Mouse (Mus musculus): Measurements from ENCODE around the gene Nsfl1c. TPM values are rescaled to one million over a fixed set of nuclear protein-coding genes. Genes with fewer than 3 reads are reported as not detected.
A peak's percentile ranks its signal among the peaks of the same experiment; 100 is the strongest.

The Nsfl1c gene
- polyA plus RNA-seq, 1 experiment = 189 TPM

DNA sequence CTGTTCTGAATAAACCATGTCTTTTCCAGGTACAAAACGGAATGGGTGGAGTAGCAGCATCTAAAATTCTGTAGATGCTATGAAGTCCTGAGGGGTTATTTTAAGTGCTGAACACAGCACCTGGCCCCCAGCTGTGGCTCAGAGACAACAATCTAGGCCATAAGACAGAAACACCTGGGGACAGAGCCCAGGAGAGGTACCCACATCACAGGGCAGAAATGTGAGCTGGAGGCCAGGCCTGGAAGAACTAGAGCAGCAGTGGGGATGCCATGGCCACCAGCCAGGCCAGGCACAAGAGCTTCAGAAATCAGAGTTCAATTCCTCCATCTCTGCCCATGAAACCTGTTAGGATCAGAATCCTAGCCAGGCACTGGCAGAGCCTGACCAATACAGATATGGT lies 34.1 kb downstream of the Nsfl1c start:
- TF ChIP-seq CTCF (IDR thresholded peaks at IDR 0.05; ENCODE audit: borderline replicate concordance, extremely low read depth, insufficient read depth, insufficient read length) = no peak
- TF ChIP-seq POLR2A (IDR thresholded peaks at IDR 0.05; ENCODE audit: borderline replicate concordance, extremely low read depth, insufficient read depth, insufficient read length, poor library complexity, severe bottlenecking) = no peak
- DNase-seq (ENCODE audit: low read depth) = no peak

DNA sequence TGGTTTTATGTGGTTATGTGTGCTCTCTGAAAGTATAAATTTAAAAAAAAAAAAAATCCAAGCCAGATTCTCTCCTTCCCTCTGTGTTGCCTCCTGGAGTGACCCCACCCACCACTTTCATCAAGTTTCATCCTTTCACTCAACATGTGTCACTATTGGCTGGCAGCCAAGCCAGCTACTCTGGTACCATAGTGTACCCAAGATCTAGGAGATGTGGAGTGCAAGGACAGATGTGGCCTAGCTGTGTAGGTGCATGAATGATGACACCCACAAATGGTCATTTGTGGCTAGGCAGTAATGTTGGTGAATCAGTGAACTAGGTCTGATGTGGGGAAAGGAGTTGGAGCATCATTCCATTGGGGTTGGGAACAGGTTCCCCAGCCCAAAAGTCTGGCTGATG lies 35.2 kb downstream of the Nsfl1c start:
- DNase-seq (ENCODE audit: low read depth) = no peak
- TF ChIP-seq POLR2A (IDR thresholded peaks at IDR 0.05; ENCODE audit: borderline replicate concordance, extremely low read depth, insufficient read depth, insufficient read length, poor library complexity, severe bottlenecking) = no peak
- no peak for TF ChIP-seq CTCF (IDR thresholded peaks at IDR 0.05; ENCODE audit: borderline replicate concordance, extremely low read depth, insufficient read depth, insufficient read length)

DNA sequence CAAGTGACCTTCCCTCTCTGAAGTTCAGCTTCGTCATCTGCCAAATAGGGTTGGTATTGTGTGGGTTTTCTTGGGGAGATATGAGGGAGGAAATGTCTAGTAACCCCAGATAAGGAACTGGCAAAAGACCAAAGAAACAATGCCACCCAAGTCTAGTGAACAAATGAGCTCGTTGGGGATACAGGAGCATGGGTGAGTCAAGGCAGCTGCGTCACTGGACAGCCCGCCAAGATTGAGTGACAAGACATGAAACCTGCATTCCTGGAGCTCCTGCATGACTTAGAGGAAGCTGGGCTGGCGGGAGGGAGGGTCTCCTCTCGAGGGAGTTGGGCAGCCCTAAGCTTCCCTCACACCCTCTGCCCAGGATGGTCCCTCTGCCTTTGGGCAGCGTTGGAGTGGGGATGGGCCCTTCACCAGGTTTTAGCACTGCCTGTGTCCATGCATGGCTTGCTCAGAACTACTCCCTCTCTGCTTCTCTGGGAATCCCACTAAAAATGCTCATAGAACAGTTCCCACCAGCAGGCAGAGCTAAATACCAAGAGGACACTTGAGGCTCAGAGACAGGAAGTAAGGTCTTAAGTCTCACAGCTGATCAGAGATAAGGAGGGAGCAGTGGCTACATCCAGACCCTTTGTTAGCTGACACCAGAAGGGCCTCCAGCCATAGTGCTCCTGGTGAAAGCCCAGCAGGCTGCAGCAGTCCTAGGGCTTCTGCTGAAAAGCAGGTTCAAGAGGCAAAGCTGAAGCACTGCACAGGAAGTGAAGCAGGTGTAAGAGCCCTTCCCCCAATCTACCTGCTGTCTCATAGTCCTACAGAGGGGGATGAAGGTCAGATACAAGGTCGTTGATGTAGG lies 36.6 kb downstream of the Nsfl1c start:
- TF ChIP-seq CTCF (IDR thresholded peaks at IDR 0.05; ENCODE audit: borderline replicate concordance, extremely low read depth, insufficient read depth, insufficient read length) (no peak), POLR2A (IDR thresholded peaks at IDR 0.05; ENCODE audit: borderline replicate concordance, extremely low read depth, insufficient read depth, insufficient read length, poor library complexity, severe bottlenecking) (no peak)
- no peak for DNase-seq (ENCODE audit: low read depth)

DNA sequence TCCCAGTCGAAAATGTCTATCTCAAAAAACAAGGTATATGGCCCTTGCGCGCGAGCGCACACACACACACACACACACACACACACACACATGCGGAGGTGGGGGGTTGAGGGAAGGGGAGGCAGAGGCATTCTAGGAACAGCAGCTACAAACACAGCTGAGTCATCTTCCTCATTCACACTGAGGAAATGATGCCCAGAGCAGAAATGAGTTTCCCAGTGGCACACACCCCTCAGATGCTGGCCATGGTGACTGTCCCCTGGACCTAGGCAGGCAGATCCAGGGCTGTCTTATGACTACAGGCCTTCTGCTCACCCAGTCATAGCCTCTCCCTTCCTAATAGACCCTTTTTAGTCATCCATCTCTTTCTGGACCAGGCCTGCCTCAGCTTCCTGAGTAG lies 39.6 kb downstream of the Nsfl1c start:
- TF ChIP-seq CTCF (IDR thresholded peaks at IDR 0.05; ENCODE audit: borderline replicate concordance, extremely low read depth, insufficient read depth, insufficient read length) (no peak), POLR2A (IDR thresholded peaks at IDR 0.05; ENCODE audit: borderline replicate concordance, extremely low read depth, insufficient read depth, insufficient read length, poor library complexity, severe bottlenecking) (no peak)
- no peak for DNase-seq (ENCODE audit: low read depth)

DNA sequence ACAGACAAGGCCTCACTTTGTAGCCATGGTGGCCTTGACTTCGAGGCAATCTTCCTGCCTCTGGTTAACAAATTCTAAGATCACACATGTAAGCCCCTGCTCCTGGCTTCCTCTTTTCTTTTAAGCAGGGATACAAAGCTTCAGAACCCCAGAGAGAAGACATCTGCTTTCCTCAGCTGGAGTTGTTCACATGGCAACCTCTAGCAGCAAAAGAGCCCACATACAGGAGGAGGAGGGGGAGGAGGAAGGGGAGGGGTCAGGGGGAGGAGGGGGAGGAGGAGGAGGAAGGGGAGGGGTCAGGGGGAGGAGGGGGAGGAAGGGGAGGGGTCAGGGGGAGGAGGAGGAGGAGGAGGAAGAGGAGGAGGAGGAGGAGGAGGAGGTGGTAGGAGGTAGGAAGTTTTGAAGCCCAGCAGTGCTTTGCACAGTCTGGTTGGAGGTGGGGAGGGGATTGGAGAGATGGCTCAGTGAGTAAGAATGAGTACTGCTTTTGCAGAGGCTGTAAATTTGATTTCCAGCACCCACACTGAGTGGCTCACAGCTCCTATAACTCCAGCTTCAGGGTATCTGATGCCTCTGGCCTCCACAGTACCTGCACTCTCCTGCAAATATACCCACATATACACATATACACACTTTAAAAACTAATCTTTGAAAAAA lies 42.1 kb downstream of the Nsfl1c start:
- no peak for TF ChIP-seq CTCF (IDR thresholded peaks at IDR 0.05; ENCODE audit: borderline replicate concordance, extremely low read depth, insufficient read depth, insufficient read length)
- TF ChIP-seq POLR2A (IDR thresholded peaks at IDR 0.05; ENCODE audit: borderline replicate concordance, extremely low read depth, insufficient read depth, insufficient read length, poor library complexity, severe bottlenecking) = no peak
- DNase-seq (ENCODE audit: low read depth) = peak; percentile 60

DNA sequence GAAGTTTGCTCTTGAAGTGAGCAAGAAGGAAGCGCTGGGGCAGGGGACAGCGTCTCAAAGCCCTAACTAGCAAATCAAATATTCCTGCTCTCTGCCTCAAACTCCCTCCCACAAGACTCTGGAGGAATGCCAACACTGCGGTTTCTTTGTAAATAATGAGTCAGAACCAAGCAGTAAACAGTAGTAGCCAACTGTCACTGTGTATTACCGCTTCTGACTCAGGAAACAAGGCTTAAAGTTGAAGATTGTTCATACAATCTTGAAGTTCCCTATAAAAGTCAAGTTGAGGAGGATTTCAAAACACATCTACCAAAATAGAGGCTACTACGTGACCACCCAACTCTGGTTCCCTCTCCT lies 42.6 kb downstream of the Nsfl1c start:
- no peak for TF ChIP-seq POLR2A (IDR thresholded peaks at IDR 0.05; ENCODE audit: borderline replicate concordance, extremely low read depth, insufficient read depth, insufficient read length, poor library complexity, severe bottlenecking)
- TF ChIP-seq CTCF (IDR thresholded peaks at IDR 0.05; ENCODE audit: borderline replicate concordance, extremely low read depth, insufficient read depth, insufficient read length) = no peak
- DNase-seq (ENCODE audit: low read depth) = peak; percentile 62

DNA sequence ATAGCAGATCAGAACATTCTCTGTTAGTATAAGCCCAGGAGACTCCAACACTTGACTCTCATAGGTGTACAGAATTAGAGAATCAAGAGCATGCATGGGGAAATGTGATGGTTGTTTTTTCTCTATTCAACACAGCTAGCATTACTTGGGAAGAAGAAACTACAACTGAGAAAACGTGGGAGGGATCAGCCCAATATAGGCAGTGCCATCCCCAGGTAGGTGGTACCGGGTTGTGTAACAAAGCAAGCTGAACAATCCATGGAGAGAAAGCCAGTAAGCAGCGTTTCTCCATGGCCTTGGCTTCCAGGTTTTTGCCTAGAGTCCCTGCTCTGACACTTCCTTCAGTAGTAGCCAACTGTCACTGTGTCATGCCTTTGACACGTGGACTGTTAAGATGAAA lies 44.7 kb downstream of the Nsfl1c start:
- TF ChIP-seq CTCF (IDR thresholded peaks at IDR 0.05; ENCODE audit: borderline replicate concordance, extremely low read depth, insufficient read depth, insufficient read length) (no peak), POLR2A (IDR thresholded peaks at IDR 0.05; ENCODE audit: borderline replicate concordance, extremely low read depth, insufficient read depth, insufficient read length, poor library complexity, severe bottlenecking) (no peak)

DNA sequence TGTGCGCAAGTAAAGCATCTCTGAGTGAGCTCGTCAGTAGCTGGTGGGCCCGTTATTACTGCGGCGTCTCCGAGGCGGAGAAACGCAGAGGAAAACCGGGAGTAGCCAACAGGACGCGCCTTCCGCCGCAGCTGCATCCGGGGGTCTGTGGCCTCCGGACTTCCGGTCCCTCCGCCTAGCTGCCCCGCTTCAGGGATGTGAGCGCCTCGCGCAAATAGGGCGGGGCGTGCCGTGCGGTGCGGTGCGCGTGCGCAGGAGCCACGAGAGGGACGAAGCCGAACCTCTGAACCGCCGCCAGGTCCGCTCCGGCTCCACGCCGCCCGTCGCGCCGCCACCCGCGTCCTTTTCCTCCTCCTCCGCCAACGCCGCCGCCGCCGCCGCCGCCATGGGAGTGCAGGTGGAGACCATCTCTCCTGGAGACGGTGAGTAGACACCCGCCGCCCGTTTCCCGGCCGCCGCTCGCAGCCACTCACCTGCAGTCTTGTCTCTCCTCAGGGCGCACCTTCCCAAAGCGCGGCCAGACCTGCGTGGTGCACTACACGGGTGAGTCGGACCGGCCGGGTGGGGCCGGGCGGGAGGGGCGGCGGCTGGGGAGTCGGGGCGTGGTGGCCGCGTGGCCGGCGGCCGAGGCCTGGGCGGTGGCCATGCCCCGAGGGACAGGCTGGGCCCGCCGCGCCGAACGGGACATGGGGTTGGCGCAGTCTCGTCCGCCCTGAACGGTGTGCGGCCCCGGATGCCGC lies 48.5 kb downstream of the Nsfl1c start, which contains the start of gene Fkbp1a:
Gene Fkbp1a, plus strand, starts transcription at position 161 of the 740 bp plus-strand sequence.
- TF ChIP-seq CTCF (IDR thresholded peaks at IDR 0.05; ENCODE audit: borderline replicate concordance, extremely low read depth, insufficient read depth, insufficient read length) (no peak), POLR2A (IDR thresholded peaks at IDR 0.05; ENCODE audit: borderline replicate concordance, extremely low read depth, insufficient read depth, insufficient read length, poor library complexity, severe bottlenecking) (peak; percentile 87)
- DNase-seq (ENCODE audit: low read depth) = peak; percentile 98

More for the DNA sequence above, 44.7 kb downstream of the Nsfl1c start:
- DNase-seq (ENCODE audit: low read depth) = no peak

DNA sequence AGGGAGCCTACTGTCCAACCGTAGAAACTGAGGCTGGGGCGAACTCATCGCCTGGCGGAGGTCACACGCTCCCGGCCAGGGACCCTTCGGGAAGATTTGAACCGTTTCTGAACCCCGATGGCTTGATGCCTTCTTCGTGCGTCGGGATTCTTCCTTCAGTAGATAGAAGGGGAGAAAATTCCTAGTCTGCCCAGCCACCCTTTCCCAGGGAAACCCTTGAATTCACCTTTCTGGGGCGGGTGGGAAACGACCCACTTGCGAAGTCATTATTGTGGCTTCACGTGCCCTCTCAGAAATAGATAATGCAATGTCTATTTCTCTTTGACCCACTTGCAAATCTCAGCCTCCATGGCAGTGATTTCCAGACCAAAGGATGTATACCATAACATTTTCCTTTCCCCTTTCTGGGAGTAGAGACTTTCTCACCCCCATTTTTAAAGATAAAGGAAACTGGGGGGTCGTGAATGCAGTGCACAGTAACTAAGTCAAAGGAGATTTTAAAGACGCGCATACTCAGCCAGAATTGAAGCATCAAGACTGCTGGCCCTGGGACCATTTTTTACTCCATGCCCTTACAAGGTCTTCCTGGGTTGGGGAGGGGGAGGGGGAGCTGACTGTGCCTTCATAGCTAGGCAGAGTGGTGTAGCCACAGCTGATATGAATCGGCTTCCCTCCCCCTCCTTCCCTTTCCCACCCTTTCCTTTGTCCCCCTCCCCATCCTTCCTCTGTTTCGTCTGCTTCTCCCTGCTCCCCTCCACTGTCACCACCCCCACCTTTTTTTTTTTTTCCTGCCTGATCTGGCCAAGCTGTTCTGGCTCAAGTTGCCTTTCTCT lies 49.3 kb downstream of the Nsfl1c start:
- peak; percentile 76 for DNase-seq (ENCODE audit: low read depth)
- TF ChIP-seq POLR2A (IDR thresholded peaks at IDR 0.05; ENCODE audit: borderline replicate concordance, extremely low read depth, insufficient read depth, insufficient read length, poor library complexity, severe bottlenecking) (no peak), CTCF (IDR thresholded peaks at IDR 0.05; ENCODE audit: borderline replicate concordance, extremely low read depth, insufficient read depth, insufficient read length) (no peak)

DNA sequence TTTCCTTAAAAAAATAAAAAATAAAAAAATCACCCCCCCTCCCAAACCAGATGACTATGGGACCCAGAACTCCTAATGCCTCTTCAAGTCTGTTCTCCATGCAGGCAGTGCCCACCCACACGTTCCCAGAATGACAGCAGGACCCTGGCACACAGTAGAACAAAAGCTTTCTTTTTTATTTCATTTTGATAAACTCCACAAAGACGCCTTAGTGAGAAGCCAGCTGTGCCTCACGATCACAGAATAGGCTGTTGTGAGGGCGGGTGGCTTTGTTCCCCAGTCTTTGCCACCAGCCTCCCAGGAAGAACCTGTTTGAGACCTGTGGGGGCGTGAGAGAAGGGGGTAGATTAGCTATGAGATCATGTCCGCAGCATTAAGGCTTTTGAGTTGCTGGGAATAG lies 50.7 kb downstream of the Nsfl1c start:
- TF ChIP-seq CTCF (IDR thresholded peaks at IDR 0.05; ENCODE audit: borderline replicate concordance, extremely low read depth, insufficient read depth, insufficient read length) = no peak
- TF ChIP-seq POLR2A (IDR thresholded peaks at IDR 0.05; ENCODE audit: borderline replicate concordance, extremely low read depth, insufficient read depth, insufficient read length, poor library complexity, severe bottlenecking) = no peak
- DNase-seq (ENCODE audit: low read depth) = no peak

Data from brain, embryonic 14.5 days (tissue).